Comparison of ENCODE assay signal across 8 mouse cellular contexts in genomic region chr17:36896583-36896982, GRCm38 (mm10). TPM values are rescaled to one million over a fixed set of nuclear protein-coding genes. Genes with fewer than 3 reads are reported as not detected.
DNase-seq lines count a peak whose midpoint lies in the region; ATAC-seq and TF ChIP-seq lines count a peak whose summit lies in the region.

No protein-coding gene starts in this region.

- no peak overlapping the region for H3K4me2 ChIP-seq in heart, embryonic 12.5 days
- no peak overlapping the region for H3K4me2 ChIP-seq in forebrain, embryonic 15.5 days (replicated peaks)

- H3K27me3 ChIP-seq in heart, embryonic 12.5 days (replicated peaks): peaks cover 11% of the 10 kb centered on the region; the same call in 1 of the 2 replicates
- no peaks in the 10 kb centered on the region for H3K27me3 ChIP-seq in spleen, adult 2 months (ENCODE audit: control insufficient read depth, insufficient read depth, low read length)
- H3K27me3 ChIP-seq in forebrain, embryonic 15.5 days: no peaks in the 10 kb centered on the region

- DNase-seq in heart, adult 11 months: peak; percentile 80
- no peak for DNase-seq in spleen, adult 2 months (ENCODE audit: low read depth in 1 of 2, low spot score in 2 of 2)
- DNase-seq in spleen, adult 12 weeks (ENCODE audit: low spot score): no peak
- peak; percentile 17 for DNase-seq in c-Kit-positive CD71-negative TER-119-negative erythroid progenitor cells, embryonic 14.5 days (ENCODE audit: low read depth)
- peak; percentile 8 to 61 for DNase-seq in heart, postnatal 14 days
- DNase-seq in lung, postnatal 25 days (ENCODE audit: low spot score): peak; percentile 32

- no peak overlapping the region for H3K4me3 ChIP-seq in heart, embryonic 12.5 days
- no peak overlapping the region for H3K4me3 ChIP-seq in spleen, adult 2 months (ENCODE audit: extremely low read depth, insufficient read depth, insufficient read length)
- H3K4me3 ChIP-seq in forebrain, embryonic 15.5 days: no peak overlapping the region

- intact Hi-C loops in heart, postnatal 14 days (cut with DNase I): loop anchor here (5.0 kb wide), 1 partner anchor 69 kb away; no protein-coding TSS in a partner anchor

- no peak for ATAC-seq in heart, embryonic 12.5 days (ENCODE audit: insufficient number of reproducible peaks, low FRiP score)
- no peak for ATAC-seq in forebrain, embryonic 15.5 days (replicated peaks)

- no peak overlapping the region for H3K27ac ChIP-seq in heart, embryonic 12.5 days (ENCODE audit: poor library complexity, severe bottlenecking)
- no peak overlapping the region for H3K27ac ChIP-seq in spleen, adult 2 months (ENCODE audit: insufficient read depth, low read length)
- no peak overlapping the region for H3K27ac ChIP-seq in forebrain, embryonic 15.5 days (replicated peaks)

- no peaks in the 10 kb centered on the region for H3K4me1 ChIP-seq in heart, embryonic 12.5 days (replicated peaks)
- H3K4me1 ChIP-seq in spleen, adult 2 months (ENCODE audit: control insufficient read depth, insufficient read depth, insufficient read length): no peaks in the 10 kb centered on the region
- no peaks in the 10 kb centered on the region for H3K4me1 ChIP-seq in forebrain, embryonic 15.5 days

- no peak for TF ChIP-seq POLR2A in spleen, adult 2 months (IDR thresholded peaks at IDR 0.05; ENCODE audit: low read depth, low read length)

- peak; percentile 18; the same call in 1 of the 2 replicates for TF ChIP-seq CTCF in spleen, adult 2 months (IDR thresholded peaks at IDR 0.05; ENCODE audit: extremely low read depth, insufficient read depth, insufficient read length, insufficient replicate concordance)

- no peaks in the 10 kb centered on the region for H3K9me3 ChIP-seq in heart, embryonic 12.5 days (replicated peaks)
- H3K9me3 ChIP-seq in forebrain, embryonic 15.5 days: no peaks in the 10 kb centered on the region

- H3K36me3 ChIP-seq in heart, embryonic 12.5 days: no peaks in the 10 kb centered on the region
- H3K36me3 ChIP-seq in spleen, adult 2 months (ENCODE audit: control insufficient read depth, insufficient read depth, low read length): no peaks in the 10 kb centered on the region
- no peaks in the 10 kb centered on the region for H3K36me3 ChIP-seq in forebrain, embryonic 15.5 days

- WGBS in heart, embryonic 12.5 days: 100% methylated on average over 1 of the region's 1 CpGs
- 88% methylated on average over 1 of the region's 1 CpGs for WGBS in spleen, adult 2 months
- 100% methylated on average over 1 of the region's 1 CpGs for WGBS in forebrain, embryonic 15.5 days

- no peak overlapping the region for H3K9ac ChIP-seq in heart, embryonic 12.5 days
- no peak overlapping the region for H3K9ac ChIP-seq in forebrain, embryonic 15.5 days (replicated peaks)

RNA-seq across cellular contexts. Expression of gene Trim31, which starts 1.3 kb away (rescaled TPM):
- polyA plus RNA-seq in heart, embryonic 12.5 days (2016; fragmentation: Nextera tagmentation; extraction: Ambion mirVana): not detected in 2 replicates
- polyA plus RNA-seq in spleen, adult 2 months (2012; rRNA removed): not detected in 2 replicates
- total RNA-seq in heart, postnatal 14 days (2021): not detected
- not detected in 2 replicates for polyA plus RNA-seq in forebrain, embryonic 15.5 days (2015; fragmentation: Nextera tagmentation; extraction: Ambion mirVana)

RNA-seq across cellular contexts. Expression of gene Trim40, which starts 6.7 kb away (rescaled TPM):
- not detected in 2 replicates for polyA plus RNA-seq in heart, embryonic 12.5 days (2016; fragmentation: Nextera tagmentation; extraction: Ambion mirVana)
- 0.19 TPM in 1 of 2 replicates, not detected in the other for polyA plus RNA-seq in spleen, adult 2 months (2012; rRNA removed)
- not detected for total RNA-seq in heart, postnatal 14 days (2021)
- polyA plus RNA-seq in forebrain, embryonic 15.5 days (2015; fragmentation: Nextera tagmentation; extraction: Ambion mirVana): not detected in 2 replicates

RNA-seq across cellular contexts. Expression of gene Trim10, which starts 27.2 kb away (rescaled TPM):
- 23.6 and 27.0 TPM in 2 replicates for polyA plus RNA-seq in heart, embryonic 12.5 days (2016; fragmentation: Nextera tagmentation; extraction: Ambion mirVana)
- polyA plus RNA-seq in spleen, adult 2 months (2012; rRNA removed): 16.8 and 37.0 TPM in 2 replicates
- 1 to 10 TPM; 2.0 to 2.5 TPM for total RNA-seq in heart, postnatal 14 days (2021)
- 1.2 and 1.8 TPM in 2 replicates for polyA plus RNA-seq in forebrain, embryonic 15.5 days (2015; fragmentation: Nextera tagmentation; extraction: Ambion mirVana)

RNA-seq across cellular contexts. Expression of gene Trim15, which starts 29.6 kb away (rescaled TPM):
- 0.40 and 0.47 TPM in 2 replicates for polyA plus RNA-seq in heart, embryonic 12.5 days (2016; fragmentation: Nextera tagmentation; extraction: Ambion mirVana)
- polyA plus RNA-seq in spleen, adult 2 months (2012; rRNA removed): 0.04 and 0.05 TPM in 2 replicates
- total RNA-seq in heart, postnatal 14 days (2021): not detected
- 0.18 and 0.51 TPM in 2 replicates for polyA plus RNA-seq in forebrain, embryonic 15.5 days (2015; fragmentation: Nextera tagmentation; extraction: Ambion mirVana)

RNA-seq across cellular contexts. Expression of gene Rnf39, which starts 46.1 kb away (rescaled TPM):
- not detected in 2 replicates for polyA plus RNA-seq in heart, embryonic 12.5 days (2016; fragmentation: Nextera tagmentation; extraction: Ambion mirVana)
- 0.20 and 0.23 TPM in 2 replicates for polyA plus RNA-seq in spleen, adult 2 months (2012; rRNA removed)
- total RNA-seq in heart, postnatal 14 days (2021): under 1 TPM; 0.49 to 0.57 TPM
- 0.78 and 0.80 TPM in 2 replicates for polyA plus RNA-seq in forebrain, embryonic 15.5 days (2015; fragmentation: Nextera tagmentation; extraction: Ambion mirVana)

Comparison
In these comparisons a context has a peak if more than half of its experiments do, and no peak if none do; other contexts are left out.
1. DNase-seq: peak in heart, adult 11 months (single experiment), c-Kit-positive CD71-negative TER-119-negative erythroid progenitor cells, embryonic 14.5 days (single experiment), heart, postnatal 14 days (2 of 2) and lung, postnatal 25 days (single experiment); none in spleen, adult 2 months (0 of 2) and spleen, adult 12 weeks (single experiment).